In the genomic region with DNA sequence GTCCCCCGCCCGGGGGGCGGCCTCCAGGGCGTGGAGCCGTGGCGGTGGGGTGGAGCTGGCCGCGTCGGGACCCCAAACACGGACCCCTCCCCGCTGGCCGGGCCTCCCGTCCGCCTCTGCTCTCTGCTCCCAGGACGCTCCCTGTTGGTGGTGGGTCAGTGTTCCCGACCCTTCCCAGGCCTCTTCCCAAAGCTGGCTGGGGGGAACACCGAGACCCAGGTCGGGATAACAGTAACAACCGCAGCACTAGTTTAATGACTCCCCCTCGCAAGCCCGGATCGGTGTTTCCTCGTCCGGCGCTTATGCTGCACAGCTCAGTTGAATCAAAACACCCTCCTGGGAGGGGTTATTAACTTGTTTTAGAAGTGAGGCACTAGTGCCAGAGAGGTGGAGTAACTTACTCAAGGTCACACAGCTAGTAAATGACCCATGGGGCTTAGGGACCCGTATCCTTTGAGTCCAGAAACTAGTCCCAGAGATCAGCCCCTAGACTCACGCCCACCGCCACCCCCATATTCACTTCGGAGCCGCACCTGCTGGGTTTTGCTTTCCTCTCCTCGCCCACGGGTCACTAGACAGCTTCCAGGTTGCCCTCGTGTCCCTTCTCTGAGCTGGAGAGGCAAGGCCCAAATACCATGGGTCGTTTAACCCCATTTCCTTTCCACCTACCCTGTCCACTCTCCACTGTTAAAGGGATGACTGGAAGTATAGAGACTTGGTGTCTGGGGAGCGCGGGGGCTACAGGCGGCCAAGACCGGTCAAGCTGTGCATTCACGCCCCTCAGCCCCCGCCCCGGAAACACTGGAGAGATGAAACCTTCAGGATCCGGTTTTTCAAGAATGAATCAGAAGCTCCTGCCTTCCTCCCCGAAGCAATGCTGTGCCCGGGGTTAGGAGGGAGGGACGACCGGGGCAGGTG, we compare ENCODE assay signal across 7 mouse cellular contexts. TPM values are rescaled to one million over a fixed set of nuclear protein-coding genes. Genes with fewer than 3 reads are reported as not detected.
DNase-seq lines count a peak whose midpoint lies in the region; ATAC-seq and TF ChIP-seq lines count a peak whose summit lies in the region.

No protein-coding gene starts in this region.

- H3K4me2 ChIP-seq in limb, embryonic 15.5 days: peak overlapping the region; percentile 85

- H3K36me3 ChIP-seq in limb, embryonic 15.5 days: 0 out of 2 replicates have a peak, but pooled peaks cover 12% of the 10 kb centered on the region

- TF ChIP-seq POLR2A in bone marrow macrophage, adult 2 months (IDR thresholded peaks at IDR 0.05; ENCODE audit: borderline replicate concordance, low read depth, low read length): no peak

- H3K4me1 ChIP-seq in bone marrow macrophage, adult 2 months (ENCODE audit: control insufficient read depth, insufficient read depth, low read length): peaks cover 10% of the 10 kb centered on the region
- H3K4me1 ChIP-seq in limb, embryonic 15.5 days: peaks cover 17% of the 10 kb centered on the region

- no peaks in the 10 kb centered on the region for H3K9me3 ChIP-seq in limb, embryonic 15.5 days

- WGBS in limb, embryonic 15.5 days: 2% methylated on average over 45 of the region's 46 CpGs

- H3K4me3 ChIP-seq in bone marrow macrophage, adult 2 months (ENCODE audit: insufficient read depth, low read length): peak overlapping the region; percentile 89
- H3K4me3 ChIP-seq in limb, embryonic 15.5 days: peak overlapping the region; percentile 93

- H3K27ac ChIP-seq in bone marrow macrophage, adult 2 months (ENCODE audit: insufficient read depth, low read depth, low read length): peak overlapping the region; percentile 50
- peak overlapping the region; percentile 77 for H3K27ac ChIP-seq in limb, embryonic 15.5 days

- H3K27me3 ChIP-seq in limb, embryonic 15.5 days: no peaks in the 10 kb centered on the region

- no peak for TF ChIP-seq CTCF in bone marrow macrophage, adult 2 months (IDR thresholded peaks at IDR 0.05; ENCODE audit: low read depth, low read length)

- ATAC-seq in granulocyte monocyte progenitor cell, adult 5-6 weeks (replicated peaks; ENCODE audit: poor library complexity, severe bottlenecking): peak; percentile 21
- peak; percentile 6; the same call in 1 of the 2 replicates for ATAC-seq in limb, embryonic 15.5 days (ENCODE audit: insufficient number of reproducible peaks, low FRiP score, low TSS enrichment, low read depth)

- H3K9ac ChIP-seq in limb, embryonic 15.5 days: peak overlapping the region; percentile 68

- DNase-seq in right cerebral cortex, adult 2 months (ENCODE audit: low spot score in 2 of 2): peak; percentile 43 to 55
- no peak for DNase-seq in right cerebral cortex, postnatal 4 days
- peak; percentile 63 for DNase-seq in naive thymus-derived CD4-positive, alpha-beta T cell, adult 2 months (ENCODE audit: low read depth)
- no peak for DNase-seq in frontal cortex, postnatal 25 days (ENCODE audit: low spot score in 2 of 2)

RNA-seq across cellular contexts. Expression of gene Gipc1, which starts 0.5 kb away (rescaled TPM):
- polyA plus RNA-seq in bone marrow macrophage, adult 2 months (2012; ENCODE audit: insufficient read depth, insufficient read length, missing spikeins): 25.6 and 32.2 TPM in 2 replicates
- 26.7 and 35.0 TPM in 2 replicates for total RNA-seq in granulocyte monocyte progenitor cell, adult 5-6 weeks (2014; fragmentation: Nextera tagmentation)
- 19.0 and 19.3 TPM in 2 replicates for total RNA-seq in granulocyte monocyte progenitor cell, adult 5-6 weeks (2017)
- 182 and 187 TPM in 2 replicates for polyA plus RNA-seq in limb, embryonic 15.5 days (2015; fragmentation: Nextera tagmentation; extraction: Ambion mirVana)

RNA-seq across cellular contexts. Expression of gene Ptger1, which starts 13.5 kb away (rescaled TPM):
- polyA plus RNA-seq in bone marrow macrophage, adult 2 months (2012; ENCODE audit: insufficient read depth, insufficient read length, missing spikeins): 0.16 and 0.53 TPM in 2 replicates
- not detected in 2 replicates for total RNA-seq in granulocyte monocyte progenitor cell, adult 5-6 weeks (2014; fragmentation: Nextera tagmentation)
- total RNA-seq in granulocyte monocyte progenitor cell, adult 5-6 weeks (2017): 0.46 and 0.78 TPM in 2 replicates
- 0.95 and 1.1 TPM in 2 replicates for polyA plus RNA-seq in limb, embryonic 15.5 days (2015; fragmentation: Nextera tagmentation; extraction: Ambion mirVana)

RNA-seq across cellular contexts. Expression of gene Dnajb1, which starts 45.0 kb away (rescaled TPM):
- polyA plus RNA-seq in bone marrow macrophage, adult 2 months (2012; ENCODE audit: insufficient read depth, insufficient read length, missing spikeins): 19.4 and 19.9 TPM in 2 replicates
- total RNA-seq in granulocyte monocyte progenitor cell, adult 5-6 weeks (2014; fragmentation: Nextera tagmentation): 25.7 and 31.0 TPM in 2 replicates
- 28.1 and 47.3 TPM in 2 replicates for total RNA-seq in granulocyte monocyte progenitor cell, adult 5-6 weeks (2017)
- polyA plus RNA-seq in limb, embryonic 15.5 days (2015; fragmentation: Nextera tagmentation; extraction: Ambion mirVana): 78.5 and 79.1 TPM in 2 replicates

RNA-seq across cellular contexts. Expression of gene Tecr, which starts 45.2 kb away (rescaled TPM):
- 189 and 215 TPM in 2 replicates for polyA plus RNA-seq in bone marrow macrophage, adult 2 months (2012; ENCODE audit: insufficient read depth, insufficient read length, missing spikeins)
- 506 and 549 TPM in 2 replicates for total RNA-seq in granulocyte monocyte progenitor cell, adult 5-6 weeks (2014; fragmentation: Nextera tagmentation)
- 230 and 343 TPM in 2 replicates for total RNA-seq in granulocyte monocyte progenitor cell, adult 5-6 weeks (2017)
- 544 and 583 TPM in 2 replicates for polyA plus RNA-seq in limb, embryonic 15.5 days (2015; fragmentation: Nextera tagmentation; extraction: Ambion mirVana)

RNA-seq across cellular contexts. Expression of gene Pkn1, which starts 46.0 kb away (rescaled TPM):
- polyA plus RNA-seq in bone marrow macrophage, adult 2 months (2012; ENCODE audit: insufficient read depth, insufficient read length, missing spikeins): 148 and 174 TPM in 2 replicates
- 40.0 and 66.0 TPM in 2 replicates for total RNA-seq in granulocyte monocyte progenitor cell, adult 5-6 weeks (2014; fragmentation: Nextera tagmentation)
- total RNA-seq in granulocyte monocyte progenitor cell, adult 5-6 weeks (2017): 54.5 and 65.6 TPM in 2 replicates
- 19.6 and 20.0 TPM in 2 replicates for polyA plus RNA-seq in limb, embryonic 15.5 days (2015; fragmentation: Nextera tagmentation; extraction: Ambion mirVana)

Comparison
In these comparisons a context has a peak if more than half of its experiments do, and no peak if none do; other contexts are left out.
1. DNase-seq: peak in right cerebral cortex, adult 2 months (2 of 2) and naive thymus-derived CD4-positive, alpha-beta T cell, adult 2 months (single experiment); none in right cerebral cortex, postnatal 4 days (single experiment) and frontal cortex, postnatal 25 days (0 of 2).